Mouse (Mus musculus) regulatory T cell (primary cell): ENCODE results near the gene Traf2.

Experiments used
- in situ Hi-C: fragments of 300-600 bp; cut with MboI, MseI; formaldehyde crosslinking; loops from one replicate; pipeline ENCODE4 v1.15.1; 2025; ENCODE audit warnings: high pct_unique_total_duplicates

Gene Traf2

GRCm38 (mm10) chr2:25545996-25546810, 537 bp downstream of the Traf2 start:
- in situ Hi-C loops = no loop called here

- in situ Hi-C loops = no loop called here
Measured at GRCm38 (mm10) chr2:25541644-25542367, 4.9 kb downstream of the Traf2 start.

GRCm38 (mm10) chr2:25540541-25540948, 6.2 kb downstream of the Traf2 start:
- in situ Hi-C loops = no loop called here

- in situ Hi-C loops = no loop called here
Measured at GRCm38 (mm10) chr2:25536531-25536930, 10.2 kb downstream of the Traf2 start.

GRCm38 (mm10) chr2:25534866-25535182, 11.9 kb downstream of the Traf2 start:
- in situ Hi-C loops = no loop called here

DNA sequence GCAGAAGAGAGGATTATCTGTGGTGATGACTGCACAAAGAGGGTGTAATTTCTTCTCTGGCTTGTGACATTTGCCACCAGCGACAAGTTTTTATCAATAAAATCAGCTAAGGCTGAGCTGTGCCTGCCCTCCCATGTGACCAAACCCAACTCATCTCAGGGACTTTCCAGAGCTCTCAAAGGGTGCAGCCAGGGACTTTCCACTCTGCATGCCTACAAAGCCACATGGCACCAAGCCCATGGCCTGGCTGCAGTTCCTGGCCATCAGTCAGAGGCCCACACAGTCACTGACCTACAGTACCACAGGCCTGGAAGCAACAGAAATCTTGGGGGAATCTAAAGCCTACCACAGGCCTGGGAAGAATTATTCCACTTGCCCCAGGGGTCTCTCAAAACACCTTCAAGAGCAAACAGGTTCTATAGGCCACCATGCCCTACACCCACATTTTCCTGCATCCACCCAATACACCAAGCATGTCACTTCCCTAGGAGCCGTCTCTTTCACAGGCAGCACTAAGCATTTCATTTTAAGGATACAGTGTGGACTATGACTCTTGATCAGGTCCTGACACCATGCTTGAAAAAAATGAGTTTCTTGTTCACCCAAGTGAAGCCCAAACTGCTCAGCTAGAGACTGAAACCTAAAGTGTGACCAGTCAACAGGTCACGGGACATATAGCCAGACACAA, 12.4 kb downstream of the Traf2 start:
- in situ Hi-C loops = no loop called here

GRCm38 (mm10) chr2:25533707-25534106, 13.0 kb downstream of the Traf2 start:
- in situ Hi-C loops = no loop called here

- in situ Hi-C loops = no loop called here
Measured at GRCm38 (mm10) chr2:25526510-25527302, 20.0 kb downstream of the Traf2 start.

DNA sequence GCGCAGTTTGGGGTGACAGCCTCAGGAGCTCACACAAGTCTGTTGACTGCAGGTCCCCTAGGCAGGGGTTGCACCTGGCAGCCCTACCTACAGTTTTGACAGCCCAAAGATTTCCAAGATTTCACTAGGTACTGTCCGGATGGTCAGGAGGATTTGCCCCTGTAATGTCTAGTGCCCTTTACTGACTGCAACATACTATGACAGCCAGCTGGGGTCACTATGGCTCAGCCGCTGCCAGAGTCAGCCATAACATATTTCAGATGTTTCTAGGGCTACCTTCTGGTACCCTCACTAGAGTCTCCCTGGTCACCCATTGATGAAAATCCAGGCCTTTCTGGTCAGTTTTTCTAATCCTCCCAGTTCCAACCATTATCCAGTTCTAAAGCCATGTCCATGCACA, 36.8 kb downstream of the Traf2 start:
- in situ Hi-C loops = no loop called here

GRCm38 (mm10) chr2:25506964-25507363, 39.8 kb downstream of the Traf2 start:
- in situ Hi-C loops = no loop called here

DNA sequence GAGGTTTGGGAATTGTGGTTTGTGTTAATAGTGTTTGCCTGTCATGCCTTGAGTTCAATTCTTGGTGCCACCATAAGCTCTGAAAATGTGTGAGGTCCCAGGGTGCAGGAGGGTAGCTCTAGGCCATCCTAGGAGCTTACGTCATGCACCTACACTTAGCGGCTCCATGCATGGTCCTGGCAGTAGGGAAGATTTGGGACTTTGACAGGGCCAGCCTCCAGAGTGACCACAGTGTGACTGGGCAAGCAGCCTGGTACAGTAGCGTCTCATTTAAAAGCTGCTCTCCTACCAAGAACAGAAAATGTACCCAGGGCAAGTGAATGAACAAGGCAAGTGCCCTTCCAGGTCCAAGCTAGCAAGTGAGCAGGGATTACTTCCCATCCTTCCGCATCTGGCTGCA, 40.9 kb downstream of the Traf2 start:
- in situ Hi-C loops = no loop called here

DNA sequence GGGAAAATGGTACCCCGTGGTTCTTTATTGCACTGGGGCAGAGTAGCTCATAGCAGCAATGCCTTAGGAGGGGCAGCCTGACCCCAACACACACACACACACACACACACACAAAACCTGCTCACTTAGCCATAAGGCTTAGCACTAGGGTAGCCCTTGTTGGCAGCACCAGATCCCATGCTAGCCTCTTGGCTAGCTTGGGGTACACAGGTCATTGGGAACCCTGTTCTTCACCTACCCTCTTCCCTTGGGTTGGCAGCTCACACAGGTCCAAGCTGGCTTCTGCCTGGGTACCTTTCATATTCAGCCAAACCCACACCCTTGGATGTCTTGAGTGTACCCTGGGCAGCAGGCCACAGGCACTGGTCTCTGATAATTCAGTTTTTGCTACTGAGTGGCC, 41.7 kb downstream of the Traf2 start:
- in situ Hi-C loops = no loop called here

DNA sequence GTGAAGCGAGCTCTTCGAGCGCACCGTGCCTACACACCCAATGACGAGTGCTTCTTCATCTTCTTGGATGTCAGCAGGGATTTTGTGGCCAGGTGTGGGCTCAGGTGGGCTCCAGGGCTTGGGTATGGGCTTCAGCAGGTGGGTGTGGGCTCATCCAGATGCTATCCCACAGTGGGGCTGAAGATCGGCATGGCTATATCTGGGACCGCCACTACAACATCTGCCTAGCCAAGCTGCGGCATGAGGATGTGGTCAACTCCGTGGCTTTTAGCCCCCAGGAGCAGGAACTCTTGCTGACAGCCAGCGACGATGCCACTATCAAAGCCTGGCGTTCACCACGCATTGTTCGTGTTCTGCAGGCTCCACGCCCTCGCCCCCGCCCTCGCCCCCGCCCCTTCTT, 42.2 kb downstream of the Traf2 start:
- in situ Hi-C loops = no loop called here

DNA sequence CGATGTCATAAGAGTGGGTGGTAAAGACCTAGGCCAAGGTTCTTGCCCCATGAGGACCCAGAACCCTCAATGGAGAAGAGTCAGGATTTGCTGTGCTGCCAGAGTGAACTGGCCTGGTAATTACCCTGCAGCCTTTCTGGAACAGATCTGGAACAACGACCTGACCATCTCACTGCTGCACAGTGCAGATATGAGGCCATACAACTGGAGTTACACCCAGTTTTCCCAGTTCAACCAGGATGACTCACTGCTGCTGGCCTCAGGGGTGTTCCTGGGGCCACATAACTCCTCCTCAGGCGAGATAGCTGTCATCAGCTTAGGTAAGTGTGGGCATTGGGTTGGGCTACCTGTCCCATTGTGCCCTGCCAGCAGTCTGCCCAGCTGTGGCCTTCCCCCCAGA, 44.0 kb downstream of the Traf2 start:
- in situ Hi-C loops = no loop called here

DNA sequence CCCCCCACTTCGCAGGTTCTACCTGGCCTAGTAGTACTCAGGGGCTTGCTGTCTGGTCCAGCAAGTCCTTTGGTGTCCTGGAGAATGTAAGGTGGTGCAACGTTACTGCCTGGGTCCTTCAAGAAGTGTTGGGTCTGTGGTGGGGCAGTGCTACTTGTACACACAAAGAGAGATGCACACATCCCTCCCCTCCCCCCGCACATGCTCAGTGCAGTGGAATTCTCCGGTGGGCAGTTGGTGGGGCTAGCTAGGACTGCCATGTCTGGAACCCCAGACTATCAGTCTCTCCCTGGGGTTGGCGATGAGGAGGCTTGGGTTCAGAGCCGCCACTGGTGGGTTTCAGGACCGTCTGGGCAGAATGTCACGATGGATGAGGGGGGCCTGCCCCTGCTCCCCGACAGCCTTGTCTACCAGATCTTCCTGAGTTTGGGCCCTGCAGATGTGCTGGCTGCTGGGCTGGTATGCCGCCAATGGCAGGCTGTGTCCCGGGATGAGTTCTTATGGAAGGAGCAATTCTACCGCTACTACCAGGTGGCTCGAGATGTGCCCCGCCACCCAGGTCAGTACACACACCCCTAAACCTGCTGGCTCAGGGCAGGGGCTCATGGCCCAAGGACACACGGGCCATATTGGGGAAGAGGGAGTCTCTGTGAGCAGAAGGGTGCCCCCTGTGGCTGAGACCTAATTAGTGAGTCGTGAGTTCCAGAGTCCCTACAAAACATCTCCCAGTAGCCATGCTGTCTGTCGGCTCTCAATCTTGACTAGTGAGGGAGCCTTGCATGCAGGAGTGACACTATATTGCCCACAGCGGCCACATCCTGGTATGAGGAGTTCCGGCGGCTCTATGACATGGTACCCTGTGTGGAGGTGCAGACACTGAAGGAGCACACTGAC, 44.9 kb downstream of the Traf2 start, which contains the start of gene C8g:
Gene C8g, minus strand, starts transcription at position 127 of the 894 bp plus-strand sequence.
- in situ Hi-C loops = no loop called here

DNA sequence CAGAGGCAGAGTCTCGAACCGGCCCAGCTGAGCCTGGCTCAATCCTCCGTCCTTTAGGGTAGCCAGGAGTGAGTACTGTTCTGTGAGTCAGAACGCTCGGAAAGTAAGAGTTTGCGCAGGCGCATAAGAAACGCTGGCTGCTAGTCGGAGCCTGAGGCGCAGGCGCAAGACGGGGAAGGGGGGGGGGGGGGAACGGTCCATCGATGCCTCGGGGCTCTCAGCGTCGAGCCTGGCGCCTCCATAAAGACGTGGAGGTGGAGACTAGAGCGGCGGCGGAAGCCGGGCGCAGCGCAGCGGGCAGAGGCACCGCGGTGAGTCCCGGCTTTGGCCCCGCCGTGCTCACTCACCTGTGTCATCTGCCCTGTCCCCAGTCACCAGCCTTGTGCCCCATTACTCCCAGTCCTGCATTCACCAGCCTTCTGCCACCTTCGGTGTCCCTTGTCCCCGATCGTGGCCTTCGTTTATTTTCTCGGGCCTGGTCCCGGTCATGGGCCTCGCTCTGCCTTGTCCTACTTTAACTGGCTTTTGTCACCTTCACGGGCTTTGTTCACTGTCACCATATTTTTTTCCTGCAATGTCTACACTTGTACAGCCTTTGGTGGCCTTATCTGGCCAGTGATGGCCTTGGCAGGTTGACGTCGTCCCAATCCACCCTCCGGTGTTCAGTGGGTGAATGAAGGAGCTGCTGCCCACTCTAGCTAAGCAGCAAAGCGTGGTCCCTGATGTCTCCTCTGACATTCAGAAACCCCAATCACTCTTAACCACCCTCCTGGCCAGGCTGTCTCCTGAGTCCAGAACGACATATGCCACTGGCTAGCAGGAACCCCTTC, 45.9 kb downstream of the Traf2 start, which contains the start of gene Fbxw5:
Gene Fbxw5, plus strand, starts transcription at position 175 of the 830 bp plus-strand sequence.
- in situ Hi-C loops = no loop called here

DNA sequence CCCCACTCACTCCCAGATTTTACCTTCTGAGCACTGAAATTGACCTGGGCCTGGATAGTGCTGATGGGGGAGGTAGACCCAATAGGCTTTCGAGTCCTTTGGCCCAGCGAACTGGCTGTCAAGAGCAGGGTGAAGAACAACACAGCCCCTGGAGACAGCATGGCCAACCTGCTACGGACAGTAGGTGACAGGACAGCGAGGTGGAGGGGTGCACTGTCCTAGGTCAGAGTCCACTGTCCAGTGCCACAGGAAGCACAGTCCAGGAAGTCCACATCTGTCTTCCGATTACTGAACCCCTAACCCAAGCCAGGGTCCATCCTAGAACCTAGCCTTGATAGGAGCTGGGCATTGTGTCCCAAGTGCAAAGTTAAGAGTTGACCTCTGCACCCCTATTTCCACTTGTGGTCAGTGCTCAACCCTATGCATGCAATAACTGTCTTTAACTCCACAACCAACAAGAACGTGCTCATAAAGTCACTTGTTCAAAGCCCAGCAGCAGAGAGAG, 46.6 kb downstream of the Traf2 start:
- in situ Hi-C loops = no loop called here

- in situ Hi-C loops = no loop called here
Measured at GRCm38 (mm10) chr2:25498622-25499478, 47.9 kb downstream of the Traf2 start.
